Mouse (Mus musculus): Measurements from ENCODE around the gene Pgap3. TPM values are rescaled to one million over a fixed set of nuclear protein-coding genes. Genes with fewer than 3 reads are reported as not detected.

The Pgap3 gene
- polyA plus RNA-seq, 1 experiment from 2014 or later = 6.7 TPM

GRCm38 (mm10) chr11:98381651-98382050 lies 18.6 kb downstream of the Pgap3 start:
- DNase-seq (ENCODE audit: low spot score) = no peak
- Histone ChIP-seq H3K27ac (ENCODE audit: low read depth, low read length) (no peak overlapping the region), H3K9ac (ENCODE audit: low read length) (no peak overlapping the region), H3K9me3 (ENCODE audit: control insufficient read depth, low read length) (no peaks in the 10 kb centered on the region), H3K4me3 (ENCODE audit: low read depth, low read length) (no peak overlapping the region), H3K27me3 (ENCODE audit: control insufficient read depth, insufficient read depth, low read length) (peaks cover 12% of the 10 kb centered on the region), H3K36me3 (ENCODE audit: control insufficient read depth, insufficient read depth, low read length) (peaks cover 14% of the 10 kb centered on the region; the same call in 1 of the 2 replicates), H3K4me2 (ENCODE audit: low read depth) (no peak overlapping the region), H3K4me1 (ENCODE audit: control insufficient read depth, insufficient read depth, low read length) (no peaks in the 10 kb centered on the region)
- 90% methylated on average over 2 of the region's 2 CpGs for WGBS
- no peak for ATAC-seq (ENCODE audit: insufficient read depth, low FRiP score, low TSS enrichment)

GRCm38 (mm10) chr11:98380106-98380505 lies 20.2 kb downstream of the Pgap3 start:
- Histone ChIP-seq H3K27ac (ENCODE audit: low read depth, low read length) (no peak overlapping the region), H3K36me3 (ENCODE audit: control insufficient read depth, insufficient read depth, low read length) (peaks cover 16% of the 10 kb centered on the region; the same call in 1 of the 2 replicates), H3K4me3 (ENCODE audit: low read depth, low read length) (no peak overlapping the region), H3K4me1 (ENCODE audit: control insufficient read depth, insufficient read depth, low read length) (no peaks in the 10 kb centered on the region), H3K27me3 (ENCODE audit: control insufficient read depth, insufficient read depth, low read length) (peaks cover 2% of the 10 kb centered on the region; the same call in 1 of the 2 replicates), H3K4me2 (ENCODE audit: low read depth) (no peak overlapping the region), H3K9ac (ENCODE audit: low read length) (no peak overlapping the region), H3K9me3 (ENCODE audit: control insufficient read depth, low read length) (no peaks in the 10 kb centered on the region)
- ATAC-seq (ENCODE audit: insufficient read depth, low FRiP score, low TSS enrichment) (no peak), DNase-seq (ENCODE audit: low spot score) (no peak)
- WGBS = 85% methylated on average over 6 of the region's 6 CpGs

- DNase-seq (ENCODE audit: low spot score) = no peak
- peaks cover 2% of the 10 kb centered on the region; the same call in 1 of the 2 replicates for H3K27me3 ChIP-seq (ENCODE audit: control insufficient read depth, insufficient read depth, low read length)
- no peaks in the 10 kb centered on the region for H3K9me3 ChIP-seq (ENCODE audit: control insufficient read depth, low read length)
- no peaks in the 10 kb centered on the region for H3K4me1 ChIP-seq (ENCODE audit: control insufficient read depth, insufficient read depth, low read length)
- peaks cover 17% of the 10 kb centered on the region; the same call in 1 of the 2 replicates for H3K36me3 ChIP-seq (ENCODE audit: control insufficient read depth, insufficient read depth, low read length)
- H3K27ac ChIP-seq (ENCODE audit: low read depth, low read length) = no peak overlapping the region
- no peak overlapping the region for H3K4me2 ChIP-seq (ENCODE audit: low read depth)
- no peak overlapping the region for H3K4me3 ChIP-seq (ENCODE audit: low read depth, low read length)
- H3K9ac ChIP-seq (ENCODE audit: low read length) = no peak overlapping the region
- WGBS = 94% methylated on average over 7 of the region's 7 CpGs
- no peak for ATAC-seq (ENCODE audit: insufficient read depth, low FRiP score, low TSS enrichment)
These were observed 20.9 kb downstream of the Pgap3 start for GRCm38 (mm10) chr11:98379379-98379778.

- no peak overlapping the region for H3K9ac ChIP-seq (ENCODE audit: low read length)
- no peak overlapping the region for H3K4me2 ChIP-seq (ENCODE audit: low read depth)
- no peak for ATAC-seq (ENCODE audit: insufficient read depth, low FRiP score, low TSS enrichment)
- no peaks in the 10 kb centered on the region for H3K9me3 ChIP-seq (ENCODE audit: control insufficient read depth, low read length)
- no peaks in the 10 kb centered on the region for H3K27me3 ChIP-seq (ENCODE audit: control insufficient read depth, insufficient read depth, low read length)
- no peak overlapping the region for H3K4me3 ChIP-seq (ENCODE audit: low read depth, low read length)
- WGBS = 90% methylated on average over 11 of the region's 11 CpGs
- peaks cover 20% of the 10 kb centered on the region; the same call in 1 of the 2 replicates for H3K36me3 ChIP-seq (ENCODE audit: control insufficient read depth, insufficient read depth, low read length)
- H3K27ac ChIP-seq (ENCODE audit: low read depth, low read length) = no peak overlapping the region
- DNase-seq (ENCODE audit: low spot score) = no peak
- H3K4me1 ChIP-seq (ENCODE audit: control insufficient read depth, insufficient read depth, low read length) = no peaks in the 10 kb centered on the region
These were observed 22.5 kb downstream of the Pgap3 start for GRCm38 (mm10) chr11:98377787-98378186.

GRCm38 (mm10) chr11:98376756-98377155 lies 23.5 kb downstream of the Pgap3 start:
- DNase-seq (ENCODE audit: low spot score) = no peak
- H3K36me3 ChIP-seq (ENCODE audit: control insufficient read depth, insufficient read depth, low read length) = peaks cover 20% of the 10 kb centered on the region; the same call in 1 of the 2 replicates
- no peaks in the 10 kb centered on the region for H3K9me3 ChIP-seq (ENCODE audit: control insufficient read depth, low read length)
- no peak overlapping the region for H3K27ac ChIP-seq (ENCODE audit: low read depth, low read length)
- ATAC-seq (ENCODE audit: insufficient read depth, low FRiP score, low TSS enrichment) = no peak
- 72% methylated on average over 5 of the region's 5 CpGs for WGBS
- peaks cover 4% of the 10 kb centered on the region; the same call in 1 of the 2 replicates for H3K4me1 ChIP-seq (ENCODE audit: control insufficient read depth, insufficient read depth, low read length)
- no peak overlapping the region for H3K9ac ChIP-seq (ENCODE audit: low read length)
- H3K27me3 ChIP-seq (ENCODE audit: control insufficient read depth, insufficient read depth, low read length) = no peaks in the 10 kb centered on the region
- H3K4me3 ChIP-seq (ENCODE audit: low read depth, low read length) = no peak overlapping the region
- no peak overlapping the region for H3K4me2 ChIP-seq (ENCODE audit: low read depth)

DNA sequence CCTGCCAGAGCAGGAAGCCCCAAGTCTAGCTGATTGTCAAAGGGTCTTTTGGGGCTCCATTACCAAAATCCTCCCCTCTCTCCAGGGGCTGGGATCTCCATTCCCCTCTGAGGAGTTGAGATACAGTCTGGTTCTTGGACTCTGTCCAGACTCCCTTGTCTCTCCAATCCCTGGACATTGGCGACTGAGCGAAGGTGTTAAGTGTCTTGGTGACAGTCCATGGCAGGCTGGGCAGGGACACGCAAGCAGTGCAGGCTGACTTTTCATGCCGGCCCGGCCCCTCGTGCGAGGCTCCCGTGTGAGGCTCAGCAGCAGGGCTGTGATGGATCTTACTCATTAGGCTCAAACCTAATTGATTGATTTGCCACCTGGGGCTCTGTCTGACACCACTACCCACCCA lies 26.0 kb downstream of the Pgap3 start:
- Histone ChIP-seq H3K27me3 (ENCODE audit: control insufficient read depth, insufficient read depth, low read length) (no peaks in the 10 kb centered on the region), H3K4me1 (ENCODE audit: control insufficient read depth, insufficient read depth, low read length) (peaks cover 14% of the 10 kb centered on the region), H3K36me3 (ENCODE audit: control insufficient read depth, insufficient read depth, low read length) (peaks cover 16% of the 10 kb centered on the region; the same call in 1 of the 2 replicates), H3K9ac (ENCODE audit: low read length) (no peak overlapping the region), H3K4me2 (ENCODE audit: low read depth) (no peak overlapping the region), H3K27ac (ENCODE audit: low read depth, low read length) (no peak overlapping the region), H3K9me3 (ENCODE audit: control insufficient read depth, low read length) (no peaks in the 10 kb centered on the region), H3K4me3 (ENCODE audit: low read depth, low read length) (no peak overlapping the region)
- WGBS = 72% methylated on average over 8 of the region's 8 CpGs
- no peak for DNase-seq (ENCODE audit: low spot score)
- no peak for ATAC-seq (ENCODE audit: insufficient read depth, low FRiP score, low TSS enrichment)

DNA sequence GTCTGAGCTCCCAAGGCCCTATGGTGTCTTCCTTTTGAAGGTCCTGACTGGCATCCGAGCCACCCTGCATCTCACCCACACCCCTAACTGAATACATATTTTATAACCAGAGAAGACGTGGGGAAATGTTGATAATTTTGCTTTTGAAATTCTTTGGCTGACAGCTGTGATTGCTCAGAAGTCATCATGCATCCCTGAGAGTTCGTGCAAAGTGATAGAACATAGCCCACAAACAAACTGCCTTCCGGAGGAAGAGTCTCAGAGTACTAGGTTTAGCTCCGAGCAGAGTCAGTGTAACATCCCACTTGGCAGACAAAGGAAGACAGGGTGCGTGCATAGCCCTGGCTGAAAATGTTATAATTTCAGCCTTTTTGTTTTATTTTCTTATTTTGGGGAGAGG lies 27.0 kb downstream of the Pgap3 start:
- H3K4me2 ChIP-seq (ENCODE audit: low read depth) = no peak overlapping the region
- no peak overlapping the region for H3K27ac ChIP-seq (ENCODE audit: low read depth, low read length)
- ATAC-seq (ENCODE audit: insufficient read depth, low FRiP score, low TSS enrichment) (no peak), DNase-seq (ENCODE audit: low spot score) (no peak)
- peaks cover 14% of the 10 kb centered on the region for H3K4me1 ChIP-seq (ENCODE audit: control insufficient read depth, insufficient read depth, low read length)
- no peak overlapping the region for H3K4me3 ChIP-seq (ENCODE audit: low read depth, low read length)
- H3K9ac ChIP-seq (ENCODE audit: low read length) = no peak overlapping the region
- 90% methylated on average over 6 of the region's 6 CpGs for WGBS
- H3K27me3 ChIP-seq (ENCODE audit: control insufficient read depth, insufficient read depth, low read length) = no peaks in the 10 kb centered on the region
- no peaks in the 10 kb centered on the region for H3K9me3 ChIP-seq (ENCODE audit: control insufficient read depth, low read length)
- H3K36me3 ChIP-seq (ENCODE audit: control insufficient read depth, insufficient read depth, low read length) = peaks cover 12% of the 10 kb centered on the region; the same call in 1 of the 2 replicates

GRCm38 (mm10) chr11:98372406-98372805 lies 27.9 kb downstream of the Pgap3 start:
- H3K4me2 ChIP-seq (ENCODE audit: low read depth) = no peak overlapping the region
- H3K27ac ChIP-seq (ENCODE audit: low read depth, low read length) = no peak overlapping the region
- no peaks in the 10 kb centered on the region for H3K9me3 ChIP-seq (ENCODE audit: control insufficient read depth, low read length)
- H3K4me1 ChIP-seq (ENCODE audit: control insufficient read depth, insufficient read depth, low read length) = peaks cover 14% of the 10 kb centered on the region
- 6% methylated on average over 2 of the region's 2 CpGs for WGBS
- no peak overlapping the region for H3K4me3 ChIP-seq (ENCODE audit: low read depth, low read length)
- H3K9ac ChIP-seq (ENCODE audit: low read length) = no peak overlapping the region; the same call in 1 of the 2 replicates
- no peak for ATAC-seq (ENCODE audit: insufficient read depth, low FRiP score, low TSS enrichment)
- H3K36me3 ChIP-seq (ENCODE audit: control insufficient read depth, insufficient read depth, low read length) = peaks cover 7% of the 10 kb centered on the region; the same call in 1 of the 2 replicates
- no peaks in the 10 kb centered on the region for H3K27me3 ChIP-seq (ENCODE audit: control insufficient read depth, insufficient read depth, low read length)
- DNase-seq (ENCODE audit: low spot score) = peak; percentile 73

DNA sequence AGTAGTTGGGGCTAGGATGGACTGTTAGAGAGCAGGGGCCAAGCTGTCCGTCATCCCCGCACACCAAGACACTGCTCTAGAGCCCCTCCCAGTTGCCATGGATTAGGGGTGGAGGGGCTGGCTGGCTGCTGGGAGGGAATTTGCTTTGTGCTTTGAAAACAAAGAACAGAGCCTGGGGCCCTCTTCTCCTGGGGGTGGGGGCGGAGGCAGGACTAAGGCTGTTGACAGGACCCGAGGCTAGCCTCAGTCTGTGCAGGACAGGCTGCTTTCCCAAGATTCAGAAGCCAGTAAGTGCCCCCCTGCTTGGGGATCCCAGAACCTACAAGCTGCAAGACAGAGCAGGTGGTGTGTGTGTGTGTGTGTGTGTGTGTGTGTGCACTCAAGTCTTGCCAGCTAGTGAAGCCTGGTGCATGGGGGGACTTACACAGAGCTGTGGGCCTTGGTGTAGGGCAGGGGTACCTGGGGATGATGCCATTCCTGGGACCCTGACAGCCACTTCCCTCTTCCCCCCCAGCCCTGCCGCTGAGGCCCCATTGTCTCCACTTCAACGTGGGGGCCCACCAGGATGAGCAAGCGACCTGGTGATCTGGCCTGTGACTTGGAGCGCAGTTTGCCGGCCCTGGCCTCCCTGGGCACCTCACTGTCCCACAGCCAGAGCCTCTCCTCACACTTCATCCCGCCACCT lies 28.6 kb downstream of the Pgap3 start:
- no peaks in the 10 kb centered on the region for H3K9me3 ChIP-seq (ENCODE audit: control insufficient read depth, low read length)
- H3K27me3 ChIP-seq (ENCODE audit: control insufficient read depth, insufficient read depth, low read length) = no peaks in the 10 kb centered on the region
- no peak overlapping the region; the same call in 1 of the 2 replicates for H3K9ac ChIP-seq (ENCODE audit: low read length)
- H3K4me1 ChIP-seq (ENCODE audit: control insufficient read depth, insufficient read depth, low read length) = peaks cover 14% of the 10 kb centered on the region
- no peak overlapping the region for H3K27ac ChIP-seq (ENCODE audit: low read depth, low read length)
- ATAC-seq (ENCODE audit: insufficient read depth, low FRiP score, low TSS enrichment) (peak; percentile 41), DNase-seq (ENCODE audit: low spot score) (peak; percentile 62)
- H3K4me2 ChIP-seq (ENCODE audit: low read depth) = 0 out of 2 replicates have a peak overlapping the region, but pooled peaks have one; percentile 7
- no peak overlapping the region for H3K4me3 ChIP-seq (ENCODE audit: low read depth, low read length)
- 39% methylated on average over 10 of the region's 10 CpGs for WGBS
- H3K36me3 ChIP-seq (ENCODE audit: control insufficient read depth, insufficient read depth, low read length) = peaks cover 7% of the 10 kb centered on the region; the same call in 1 of the 2 replicates

All from neural tube, embryonic 11.5 days (tissue).